Mouse (Mus musculus) thymus, postnatal 25 days (tissue): Measurements from ENCODE around the gene Gm5724.

Experiments used
- DNase-seq: peaks from one replicate; pipeline ENCODE4 v3.0.0; 2022

Gene Gm5724

DNA sequence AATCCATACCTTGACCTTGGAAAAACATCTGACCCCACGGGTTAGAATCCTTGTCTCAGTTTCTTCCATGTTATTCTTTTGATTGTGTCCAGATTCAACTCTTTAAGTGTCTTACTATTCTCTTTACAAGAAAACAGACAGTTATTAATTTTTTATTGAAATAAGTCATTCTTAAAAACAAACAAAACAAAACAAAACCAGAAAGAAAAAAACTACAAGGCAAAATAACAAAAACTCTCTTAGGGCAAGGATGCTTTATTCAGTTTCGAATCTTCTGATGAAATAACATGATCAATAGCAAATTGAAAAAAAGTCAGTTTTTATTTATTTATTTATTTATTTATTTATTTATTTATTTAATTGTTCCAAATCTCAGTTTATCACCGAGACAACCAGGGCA, at the start of gene Gm5724:
Gm5724 (minus strand) TSS at position 101 of the 400 bp plus-strand sequence.
- no peak for DNase-seq

DNA sequence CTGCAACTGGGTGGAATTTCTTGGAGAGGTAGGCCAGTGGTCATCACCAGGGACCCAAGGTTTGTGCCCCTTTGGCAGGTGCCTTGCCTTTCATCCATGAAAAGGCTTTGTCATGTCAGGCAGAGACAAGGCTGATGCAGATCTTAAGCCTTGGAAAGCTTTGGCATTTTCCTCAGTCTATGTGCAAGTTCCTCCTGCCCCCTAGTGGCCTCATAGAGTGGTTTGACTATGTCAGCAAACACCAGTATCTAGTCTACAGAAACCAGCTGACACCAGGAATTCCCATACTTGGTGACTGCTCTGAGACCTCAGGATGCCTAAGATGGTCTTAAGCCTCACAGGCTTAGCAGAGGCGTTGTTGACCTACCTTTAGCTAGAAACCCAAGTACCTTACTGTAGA, 24.2 kb upstream of the Gm5724 start:
- DNase-seq: no peak

DNA sequence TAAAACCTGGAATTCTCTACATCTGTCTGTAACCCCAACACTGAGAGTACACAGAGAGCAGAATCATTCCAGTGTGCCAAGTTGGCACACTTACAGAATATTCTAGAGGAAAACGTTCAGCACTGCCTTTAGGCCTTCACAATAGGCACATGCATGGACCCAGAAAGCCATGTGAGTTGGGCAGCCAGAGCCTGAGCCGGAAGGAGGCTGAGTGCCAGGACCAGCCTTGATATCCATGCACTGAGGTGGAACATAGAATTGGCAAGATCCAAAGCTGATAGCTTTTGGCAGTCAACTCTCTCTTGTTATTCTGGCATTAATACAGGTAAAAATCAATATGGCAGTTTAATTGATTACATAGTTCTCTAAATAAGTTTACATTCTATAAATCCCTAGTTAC, 866 bp upstream of the Gm5724 start:
- no peak for DNase-seq

DNA sequence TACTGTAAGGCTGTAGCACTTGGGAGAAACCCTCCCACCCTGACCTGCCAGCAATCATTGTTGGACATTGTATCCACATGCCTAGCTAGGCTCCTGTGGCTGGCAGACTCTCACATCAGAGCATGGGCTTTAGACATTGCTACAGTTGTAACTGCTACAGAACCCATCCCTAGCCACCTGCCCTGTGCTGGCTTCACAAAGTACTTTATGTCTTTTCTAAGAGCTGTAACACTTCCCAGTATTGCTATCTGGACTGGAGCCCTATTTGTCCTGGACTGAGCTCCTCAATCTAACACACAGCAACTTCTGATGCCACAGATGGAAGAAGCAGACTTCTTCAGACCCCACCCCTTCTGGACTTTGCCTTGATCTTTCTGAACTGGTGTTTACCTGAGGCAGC, 82.4 kb downstream of the Gm5724 start:
- DNase-seq: no peak

DNA sequence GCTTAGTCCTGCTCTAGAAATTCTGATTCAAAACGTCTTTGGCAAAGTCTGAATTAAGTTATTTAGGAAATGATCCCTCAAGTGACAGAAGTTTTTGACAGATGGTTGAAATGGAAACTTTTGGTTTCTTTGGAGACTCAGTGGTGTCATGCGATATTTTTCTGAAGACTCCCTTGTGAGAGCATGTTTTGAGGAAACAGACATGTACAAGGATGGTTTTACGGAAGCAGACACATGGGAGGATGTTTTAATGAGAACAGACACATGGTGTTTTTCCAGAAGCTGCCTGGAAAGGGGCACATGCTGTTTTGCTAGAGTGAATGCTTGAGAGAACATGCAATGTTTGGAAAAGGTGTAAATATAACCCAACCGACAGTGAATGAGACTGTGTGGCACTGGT, 86.6 kb downstream of the Gm5724 start:
- DNase-seq: no peak
